8 mouse cellular contexts compared by ENCODE assay signal in genomic region chrX:71425746-71426519, GRCm38 (mm10).
DNase-seq lines count a peak whose midpoint lies in the region; ATAC-seq lines count a peak whose summit lies in the region.

No protein-coding gene starts in this region.

- H3K4me2 ChIP-seq in heart, embryonic 11.5 days, result no peak overlapping the region
- no peak overlapping the region for H3K4me2 ChIP-seq in midbrain, embryonic 14.5 days (ENCODE audit: low read length)

- 36% methylated on average over 9 of the region's 9 CpGs for WGBS in heart, embryonic 11.5 days (ENCODE audit: insufficient replicate concordance)
- WGBS in midbrain, embryonic 14.5 days, result 48% methylated on average over 9 of the region's 9 CpGs

- H3K9ac ChIP-seq in heart, embryonic 11.5 days (ENCODE audit: low read depth, low read length), result no peak overlapping the region
- H3K9ac ChIP-seq in midbrain, embryonic 14.5 days (replicated peaks; ENCODE audit: low read length), result no peak overlapping the region

- peak; percentile 61 to 89 for DNase-seq in heart, adult 18-20 months
- peak; percentile 83 for DNase-seq in embryo, embryonic 10 days (ENCODE audit: low spot score)
- peak; percentile 14 for DNase-seq in gastrocnemius, postnatal 25 days
- DNase-seq in kidney, adult 18-20 months, result peak; percentile 86
- peak; percentile 84 for DNase-seq in left cerebral cortex, postnatal 4 days
- DNase-seq in midbrain, embryonic 14.5 days, result peak; percentile 90
- DNase-seq in spleen, postnatal 10 days (ENCODE audit: low spot score in 2 of 2), result peak; percentile 71 to 88

- intact Hi-C loops in left cerebral cortex, postnatal 4 days (cut with DNase I), result loop anchor here (5.0 kb wide), 1 partner anchor 176 kb away; no protein-coding TSS in a partner anchor

- H3K4me1 ChIP-seq in heart, embryonic 11.5 days (ENCODE audit: control insufficient read depth, insufficient read depth, low read length), result no peaks in the 10 kb centered on the region
- no peaks in the 10 kb centered on the region for H3K4me1 ChIP-seq in midbrain, embryonic 14.5 days (ENCODE audit: control insufficient read depth, insufficient read depth, low read length)

- no peaks in the 10 kb centered on the region for H3K27me3 ChIP-seq in heart, embryonic 11.5 days (ENCODE audit: control insufficient read depth, insufficient read depth, low read length)
- no peaks in the 10 kb centered on the region for H3K27me3 ChIP-seq in midbrain, embryonic 14.5 days (ENCODE audit: control insufficient read depth, insufficient read depth, low read length)

- no peak overlapping the region for H3K27ac ChIP-seq in heart, embryonic 11.5 days (ENCODE audit: low read depth, low read length)
- peak overlapping the region; percentile 52; the same call in 1 of the 2 replicates for H3K27ac ChIP-seq in midbrain, embryonic 14.5 days (replicated peaks; ENCODE audit: low read depth, low read length)

- ATAC-seq in heart, embryonic 11.5 days (replicated peaks; ENCODE audit: insufficient number of reproducible peaks, low FRiP score, low TSS enrichment), result no peak
- ATAC-seq in midbrain, embryonic 14.5 days (ENCODE audit: low FRiP score, low TSS enrichment), result peak; percentile 71; the same call in 1 of the 2 replicates

- no peaks in the 10 kb centered on the region for H3K9me3 ChIP-seq in heart, embryonic 11.5 days (replicated peaks; ENCODE audit: control insufficient read depth, low read length)
- no peaks in the 10 kb centered on the region for H3K9me3 ChIP-seq in midbrain, embryonic 14.5 days (ENCODE audit: control insufficient read depth, low read length)

- H3K4me3 ChIP-seq in heart, embryonic 11.5 days (ENCODE audit: low read depth, low read length), result no peak overlapping the region
- H3K4me3 ChIP-seq in midbrain, embryonic 14.5 days (replicated peaks; ENCODE audit: low read depth, low read length), result no peak overlapping the region

- H3K36me3 ChIP-seq in heart, embryonic 11.5 days (ENCODE audit: control insufficient read depth, insufficient read depth, low read length), result no peaks in the 10 kb centered on the region; the same call in 1 of the 2 replicates
- H3K36me3 ChIP-seq in midbrain, embryonic 14.5 days (ENCODE audit: control insufficient read depth, insufficient read depth, low read length), result peaks cover 5% of the 10 kb centered on the region

Comparison
In these comparisons a context has a peak if more than half of its experiments do, and no peak if none do; other contexts are left out.
1. DNase-seq: peak in every context shown above with its lines; median percentile 90 in midbrain, embryonic 14.5 days; 86 in kidney, adult 18-20 months; 84 in left cerebral cortex, postnatal 4 days; 83 in embryo, embryonic 10 days; 80 in spleen, postnatal 10 days; 75 in heart, adult 18-20 months; 14 in gastrocnemius, postnatal 25 days.